Mouse (Mus musculus) liver, postnatal 0 days (tissue): ENCODE measurements around the gene Gm9944.

Experiments used
- CTCF ChIP-seq: sonication (generic); IDR thresholded peaks from 2 replicates; pipeline ENCODE4 v1.5.1; 2016; ENCODE audit warnings: antibody characterized with exemption, low read depth
- EP300 ChIP-seq: IDR thresholded peaks from 2 replicates; pipeline ENCODE4 v1.6.1; 2016; ENCODE audit warnings: antibody characterized with exemption, low read depth, mild to moderate bottlenecking

DNA sequence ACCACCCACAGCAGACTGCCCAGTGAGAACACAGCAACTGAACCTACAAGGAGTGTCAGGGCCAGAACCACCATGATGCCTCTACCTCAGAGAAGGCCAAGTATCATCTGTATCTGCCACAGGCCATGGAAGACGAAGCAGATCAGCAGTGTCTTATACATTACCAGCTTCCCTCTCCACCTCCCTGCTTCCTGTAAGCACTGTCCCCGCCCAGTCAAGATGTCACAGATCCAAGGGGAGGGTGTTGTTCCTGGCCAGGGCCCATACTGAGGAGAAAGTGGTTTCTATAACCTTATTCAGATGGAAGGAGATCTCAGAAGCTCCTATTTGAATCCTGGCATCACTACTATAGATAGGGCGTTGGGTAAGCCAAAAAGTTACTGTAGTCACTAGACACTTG lies 10.5 kb upstream of the Gm9944 start, which contains the start of gene Aadacl3:
- TF ChIP-seq CTCF: no peak
- TF ChIP-seq EP300: no peak
